Mouse (Mus musculus) heart, embryonic 11.5 days (tissue): Measurements from ENCODE around the gene Zc3h7b. TPM values are rescaled to one million over a fixed set of nuclear protein-coding genes. Genes with fewer than 3 reads are reported as not detected.

Experiments
- ATAC-seq: fragments of 200-750 bp; cut with Nextera tagmentation; replicated peaks from 2 replicates; pipeline ENCODE4 v1.8.0; 2017; ENCODE audit warnings: moderate library complexity; ENCODE audit not compliant: insufficient number of reproducible peaks, low FRiP score, low TSS enrichment
- H3K27ac ChIP-seq: fragments of 300-500 bp; sonication (generic); 2 replicates; pipeline ENCODE4 v1.5.1; 2014; ENCODE audit warnings: mild to moderate bottlenecking, low read depth, low read length
- H3K27me3 ChIP-seq: fragments of 300-500 bp; sonication (generic); 2 replicates; pipeline ENCODE4 v1.6.1; 2014; ENCODE audit warnings: mild to moderate bottlenecking, low read length, mixed read lengths; ENCODE audit not compliant: control insufficient read depth, insufficient read depth
- H3K36me3 ChIP-seq: fragments of 300-500 bp; sonication (generic); 2 replicates; pipeline ENCODE4 v1.6.1; 2014; ENCODE audit warnings: mild to moderate bottlenecking, low read length, moderate library complexity, mixed read lengths; ENCODE audit not compliant: control insufficient read depth, insufficient read depth
- H3K4me1 ChIP-seq: fragments of 300-500 bp; sonication (generic); 2 replicates; pipeline ENCODE4 v1.6.1; 2014; ENCODE audit warnings: low read length; ENCODE audit not compliant: control insufficient read depth, insufficient read depth
- H3K4me2 ChIP-seq: fragments of 300-500 bp; sonication (generic); 2 replicates; pipeline ENCODE4 v1.6.1; 2014; ENCODE audit warnings: mild to moderate bottlenecking, moderate library complexity
- H3K4me3 ChIP-seq: fragments of 300-500 bp; sonication (generic); 2 replicates; pipeline ENCODE4 v1.5.1; 2014; ENCODE audit warnings: low read depth, low read length
- H3K9ac ChIP-seq: fragments of 300-500 bp; sonication (generic); 2 replicates; pipeline ENCODE4 v1.6.1; 2014; ENCODE audit warnings: mild to moderate bottlenecking, low read depth, low read length, moderate library complexity
- H3K9me3 ChIP-seq: fragments of 300-500 bp; sonication (generic); replicated peaks from 2 replicates; pipeline ENCODE4 v1.6.1; 2016; ENCODE audit warnings: low read length; ENCODE audit not compliant: control insufficient read depth
- WGBS: fragments of 180-500 bp; shearing (Covaris S2); extraction: QIAGEN DNeasy Blood & Tissue Kit; methylation state at CpG from one replicate; pipeline ENCODE4 v1.1.7; 2014; ENCODE audit not compliant: insufficient replicate concordance; 5-methylcytosine and 5-hydroxymethylcytosine counted together
- polyA plus RNA-seq: library from polyadenylated mRNA; unstranded; fragments of >200 nt; fragmentation: Nextera tagmentation; extraction: Ambion mirVana; gene quantifications from 2 replicates; pipeline ENCODE4 v1.2.1, GENCODE M21; 2014

The Zc3h7b gene
- polyA plus RNA-seq, 1 experiment from 2014 or later = 36.8 TPM

- Histone ChIP-seq H3K4me2 (no peak overlapping the region), H3K4me1 (0 out of 2 replicates have a peak, but pooled peaks cover 6% of the 10 kb centered on the region), H3K9ac (no peak overlapping the region), H3K36me3 (peaks cover 12% of the 10 kb centered on the region), H3K4me3 (no peak overlapping the region), H3K27me3 (no peaks in the 10 kb centered on the region), H3K9me3 (no peaks in the 10 kb centered on the region), H3K27ac (no peak overlapping the region)
- WGBS = 83% methylated on average over 9 of the region's 9 CpGs
- no peak for ATAC-seq
These were observed 20.8 kb downstream of the Zc3h7b start for GRCm38 (mm10) chr15:81765651-81766050.

GRCm38 (mm10) chr15:81766439-81766838 lies 21.6 kb downstream of the Zc3h7b start:
- WGBS = 87% methylated on average over 5 of the region's 5 CpGs
- Histone ChIP-seq H3K27ac (no peak overlapping the region), H3K4me2 (no peak overlapping the region), H3K4me3 (no peak overlapping the region), H3K27me3 (no peaks in the 10 kb centered on the region), H3K4me1 (0 out of 2 replicates have a peak, but pooled peaks cover 6% of the 10 kb centered on the region), H3K36me3 (peaks cover 12% of the 10 kb centered on the region), H3K9ac (no peak overlapping the region), H3K9me3 (no peaks in the 10 kb centered on the region)
- ATAC-seq = no peak

- no peak overlapping the region for H3K27ac ChIP-seq
- no peaks in the 10 kb centered on the region for H3K9me3 ChIP-seq
- ATAC-seq = peak; percentile 20; the same call in 1 of the 2 replicates
- H3K4me3 ChIP-seq = no peak overlapping the region
- no peak overlapping the region for H3K9ac ChIP-seq
- H3K4me2 ChIP-seq = no peak overlapping the region
- H3K27me3 ChIP-seq = no peaks in the 10 kb centered on the region
- H3K4me1 ChIP-seq = 0 out of 2 replicates have a peak, but pooled peaks cover 5% of the 10 kb centered on the region
- peaks cover 22% of the 10 kb centered on the region for H3K36me3 ChIP-seq
- 56% methylated on average over 13 of the region's 13 CpGs for WGBS
These were observed 24.2 kb downstream of the Zc3h7b start for GRCm38 (mm10) chr15:81769037-81769436.

- no peak overlapping the region for H3K27ac ChIP-seq
- ATAC-seq = no peak
- no peaks in the 10 kb centered on the region for H3K27me3 ChIP-seq
- H3K9ac ChIP-seq = 0 out of 2 replicates have a peak overlapping the region, but pooled peaks have one; percentile 28
- WGBS = 80% methylated on average over 20 of the region's 20 CpGs
- no peak overlapping the region for H3K4me2 ChIP-seq
- no peak overlapping the region for H3K4me3 ChIP-seq
- no peaks in the 10 kb centered on the region for H3K9me3 ChIP-seq
- H3K4me1 ChIP-seq = no peaks in the 10 kb centered on the region
- peaks cover 34% of the 10 kb centered on the region for H3K36me3 ChIP-seq
These were observed 27.7 kb downstream of the Zc3h7b start for GRCm38 (mm10) chr15:81772431-81773120.

- no peaks in the 10 kb centered on the region for H3K4me1 ChIP-seq
- H3K9ac ChIP-seq = no peak overlapping the region
- H3K27ac ChIP-seq = no peak overlapping the region
- H3K36me3 ChIP-seq = peaks cover 42% of the 10 kb centered on the region
- no peak overlapping the region for H3K4me2 ChIP-seq
- H3K9me3 ChIP-seq = no peaks in the 10 kb centered on the region
- no peaks in the 10 kb centered on the region for H3K27me3 ChIP-seq
- H3K4me3 ChIP-seq = no peak overlapping the region
- no peak for ATAC-seq
- 78% methylated on average over 15 of the region's 15 CpGs for WGBS
These were observed 29.8 kb downstream of the Zc3h7b start for GRCm38 (mm10) chr15:81774505-81775171.

- ATAC-seq = no peak
- no peak overlapping the region for H3K9ac ChIP-seq
- no peaks in the 10 kb centered on the region for H3K9me3 ChIP-seq
- 74% methylated on average over 11 of the region's 11 CpGs for WGBS
- H3K27ac ChIP-seq = no peak overlapping the region
- no peak overlapping the region for H3K4me3 ChIP-seq
- no peaks in the 10 kb centered on the region for H3K4me1 ChIP-seq
- H3K36me3 ChIP-seq = peaks cover 49% of the 10 kb centered on the region
- H3K4me2 ChIP-seq = no peak overlapping the region
- no peaks in the 10 kb centered on the region for H3K27me3 ChIP-seq
These were observed 32.0 kb downstream of the Zc3h7b start for GRCm38 (mm10) chr15:81776631-81777422.

- Histone ChIP-seq H3K36me3 (peaks cover 46% of the 10 kb centered on the region), H3K27me3 (no peaks in the 10 kb centered on the region), H3K4me3 (no peak overlapping the region), H3K9me3 (no peaks in the 10 kb centered on the region), H3K9ac (no peak overlapping the region), H3K4me1 (no peaks in the 10 kb centered on the region), H3K4me2 (no peak overlapping the region), H3K27ac (no peak overlapping the region)
- no peak for ATAC-seq
- WGBS = 79% methylated on average over 7 of the region's 7 CpGs
These were observed 37.0 kb downstream of the Zc3h7b start for GRCm38 (mm10) chr15:81781816-81782215.

GRCm38 (mm10) chr15:81784762-81785161 lies 39.9 kb downstream of the Zc3h7b start:
- ATAC-seq = no peak
- H3K4me2 ChIP-seq = no peak overlapping the region
- no peaks in the 10 kb centered on the region for H3K9me3 ChIP-seq
- no peaks in the 10 kb centered on the region for H3K27me3 ChIP-seq
- H3K36me3 ChIP-seq = peaks cover 34% of the 10 kb centered on the region
- no peak overlapping the region for H3K27ac ChIP-seq
- no peak overlapping the region for H3K4me3 ChIP-seq
- no peak overlapping the region for H3K9ac ChIP-seq
- 61% methylated on average over 5 of the region's 5 CpGs for WGBS
- H3K4me1 ChIP-seq = no peaks in the 10 kb centered on the region
